Mouse (Mus musculus) heart, adult 2 months (tissue): ENCODE measurements around the gene Mybphl.

ENCODE experiments used
- CTCF ChIP-seq: fragments of 200-600 bp; IDR thresholded peaks from 2 replicates; pipeline ENCODE4 v1.8.1; 2022; ENCODE audit warnings: antibody characterized with exemption, mild to moderate bottlenecking, moderate library complexity
- EP300 ChIP-seq: fragments of 200-500 bp; IDR thresholded peaks from 2 replicates; pipeline ENCODE4 v1.6.1; 2011; ENCODE audit warnings: low read depth, low read length, control low read depth; ENCODE audit not compliant: insufficient read depth
- POLR2A ChIP-seq: fragments of 200-500 bp; IDR thresholded peaks from 2 replicates; pipeline ENCODE4 v1.6.1; 2011; ENCODE audit warnings: mild to moderate bottlenecking, low read depth, low read length, control low read depth; ENCODE audit not compliant: insufficient read depth

- TF ChIP-seq CTCF (no peak), POLR2A (no peak), EP300 (no peak)
Measured at GRCm38 (mm10) chr3:108372274-108372673, 7.6 kb downstream of the Mybphl start.
